Mouse (Mus musculus) bone marrow macrophage, adult 2 months (primary cell): ENCODE measurements around the gene Mettl2. TPM values are rescaled to one million over a fixed set of nuclear protein-coding genes. Genes with fewer than 3 reads are reported as not detected.

Experiments used
- H3K27ac ChIP-seq: 2 replicates; pipeline ENCODE4 v1.5.1; 2012; ENCODE audit warnings: low read depth, low read length; ENCODE audit not compliant: insufficient read depth
- H3K4me1 ChIP-seq: 2 replicates; pipeline ENCODE4 v1.6.1; 2012; ENCODE audit warnings: low read length; ENCODE audit not compliant: control insufficient read depth, insufficient read depth
- H3K4me3 ChIP-seq: 2 replicates; pipeline ENCODE4 v1.5.1; 2012; ENCODE audit warnings: mild to moderate bottlenecking, low read length, moderate library complexity; ENCODE audit not compliant: insufficient read depth
- CTCF ChIP-seq: IDR thresholded peaks from 2 replicates; pipeline ENCODE4 v1.5.1; 2012; ENCODE audit warnings: low read depth, mild to moderate bottlenecking, low read length, moderate library complexity
- POLR2A ChIP-seq: IDR thresholded peaks from 2 replicates; pipeline ENCODE4 v1.6.1; 2012; ENCODE audit warnings: mild to moderate bottlenecking, low read depth, low read length, borderline replicate concordance
- polyA plus RNA-seq: library from polyadenylated mRNA; stranded (reverse); fragments of >200 nt; gene quantifications from 2 replicates; pipeline ENCODE4 v1.2.4, GENCODE M21; 2012; ENCODE audit not compliant: missing spikeins, insufficient read depth, insufficient read length

Gene Mettl2
- polyA plus RNA-seq, 1 experiment = 13.6 TPM

GRCm38 (mm10) chr11:105144084-105144483 is 17.9 kb downstream of the Mettl2 start:
- TF ChIP-seq CTCF (no peak), POLR2A (no peak)
- Histone ChIP-seq H3K4me1 (peaks cover 8% of the 10 kb centered on the region), H3K4me3 (no peak overlapping the region), H3K27ac (no peak overlapping the region)

DNA sequence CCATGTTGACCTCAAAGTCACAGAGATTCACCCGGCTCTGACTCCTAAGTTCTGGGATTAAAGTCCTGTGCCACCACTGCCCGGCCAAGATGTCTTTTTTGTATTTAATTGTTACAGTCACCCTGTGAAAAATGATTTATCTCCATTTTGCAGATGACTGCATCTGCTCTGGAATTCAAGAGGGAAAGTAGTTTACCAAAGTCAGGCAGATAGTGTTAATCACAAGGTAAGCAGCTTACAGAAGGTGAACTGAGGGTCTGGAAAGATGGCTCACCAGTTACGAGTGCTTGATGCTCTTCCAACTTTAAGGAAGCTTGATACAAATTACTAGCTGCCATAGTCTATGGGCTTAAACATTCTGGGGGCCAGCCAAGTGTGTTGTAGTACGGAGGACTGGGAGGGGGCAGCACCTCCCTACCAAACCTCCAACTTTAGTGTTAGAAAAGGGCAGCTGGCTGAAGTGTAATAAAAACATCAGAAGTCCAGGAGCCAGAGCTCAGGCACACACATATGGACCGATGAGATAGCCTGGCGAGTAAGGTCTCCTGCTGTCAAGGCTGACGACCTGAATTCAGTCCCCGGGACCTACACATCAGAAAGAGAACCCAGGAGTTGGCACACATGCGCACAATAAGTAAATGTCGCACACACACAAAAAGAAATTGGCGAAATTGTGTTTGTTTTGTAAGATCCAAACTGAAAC is 18.4 kb downstream of the Mettl2 start:
- Histone ChIP-seq H3K27ac (no peak overlapping the region), H3K4me1 (peaks cover 8% of the 10 kb centered on the region), H3K4me3 (no peak overlapping the region)
- no peak for TF ChIP-seq POLR2A
- TF ChIP-seq CTCF = no peak

DNA sequence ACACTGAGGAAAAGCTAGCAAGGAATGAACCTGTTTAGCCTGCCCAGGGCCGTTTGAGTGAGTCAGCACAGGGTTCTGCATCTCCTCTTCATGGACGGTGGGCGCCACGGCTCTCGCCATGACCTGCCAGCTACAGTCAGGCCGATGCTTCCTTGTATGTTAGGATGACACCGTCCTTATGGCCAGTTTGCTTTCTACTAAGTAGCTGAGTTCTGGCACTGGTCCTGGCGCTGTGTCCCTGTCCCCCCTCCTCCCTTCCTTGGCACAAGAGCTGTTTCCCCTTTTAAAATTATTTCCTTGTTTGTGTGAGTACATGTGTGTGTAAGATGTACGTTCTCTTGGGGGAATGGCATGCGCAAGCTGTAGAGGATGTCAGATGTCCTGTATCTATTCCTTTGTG is 19.0 kb downstream of the Mettl2 start:
- TF ChIP-seq CTCF = no peak
- no peak for TF ChIP-seq POLR2A
- Histone ChIP-seq H3K4me1 (peaks cover 8% of the 10 kb centered on the region), H3K4me3 (no peak overlapping the region), H3K27ac (no peak overlapping the region)

GRCm38 (mm10) chr11:105146593-105146992 is 20.4 kb downstream of the Mettl2 start, which contains the start of gene Gm10842:
Gm10842 (plus strand) TSS chr11:105146893.
- peaks cover 10% of the 10 kb centered on the region for H3K4me1 ChIP-seq
- H3K4me3 ChIP-seq = no peak within 1 kb of the TSS
- no peak within 1 kb of the TSS for H3K27ac ChIP-seq
- TF ChIP-seq CTCF (no peak), POLR2A (no peak)

- Histone ChIP-seq H3K4me1 (peaks cover 10% of the 10 kb centered on the region), H3K4me3 (no peak overlapping the region), H3K27ac (no peak overlapping the region)
- no peak for TF ChIP-seq CTCF
- TF ChIP-seq POLR2A = no peak
Measured at GRCm38 (mm10) chr11:105149353-105149752, 23.1 kb downstream of the Mettl2 start.

DNA sequence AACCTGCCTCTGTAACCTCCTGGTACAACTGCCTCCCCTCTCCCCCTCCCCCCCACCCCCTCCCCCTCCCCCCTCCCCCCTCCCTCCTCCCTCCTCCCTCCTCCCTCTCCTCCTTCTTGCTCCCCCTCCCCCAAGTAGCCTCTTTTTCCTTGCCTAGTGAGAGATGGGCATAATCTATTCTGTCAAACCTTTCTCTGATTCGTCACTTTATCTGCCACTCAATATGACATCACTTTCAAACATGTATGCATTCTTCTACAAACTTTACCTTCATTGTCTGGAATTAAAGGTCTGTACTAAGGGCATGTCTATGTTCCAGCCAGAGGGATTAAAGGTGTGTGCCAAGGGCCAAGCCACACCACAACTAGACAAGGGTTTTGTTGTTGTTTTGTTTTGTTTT is 23.5 kb downstream of the Mettl2 start:
- H3K4me3 ChIP-seq = no peak overlapping the region
- no peak for TF ChIP-seq POLR2A
- no peak for TF ChIP-seq CTCF
- peaks cover 10% of the 10 kb centered on the region for H3K4me1 ChIP-seq
- no peak overlapping the region for H3K27ac ChIP-seq

DNA sequence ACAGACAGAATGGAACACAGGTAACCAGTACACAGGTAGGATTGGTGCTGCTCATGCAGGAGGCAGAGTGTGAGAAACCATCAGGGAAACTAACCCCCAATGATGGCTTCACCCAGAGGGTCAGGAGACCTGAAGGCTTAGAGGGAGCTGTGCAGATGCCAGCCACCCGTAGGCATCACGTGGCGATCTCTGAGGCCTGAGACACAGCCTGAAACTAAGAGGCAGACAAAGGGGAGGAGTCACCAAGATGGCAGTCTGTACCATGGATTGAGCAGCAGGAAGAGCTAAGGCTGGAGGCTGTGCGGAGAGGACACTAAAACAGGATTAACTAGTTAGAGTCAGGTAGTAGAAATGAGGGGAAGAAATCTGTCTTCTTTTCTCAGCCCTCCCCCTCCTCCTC is 24.5 kb downstream of the Mettl2 start:
- H3K27ac ChIP-seq = no peak overlapping the region

GRCm38 (mm10) chr11:105151226-105152016 is 25.2 kb downstream of the Mettl2 start:
- Histone ChIP-seq H3K4me3 (no peak overlapping the region), H3K27ac (no peak overlapping the region)
- TF ChIP-seq POLR2A (no peak), CTCF (no peak)

More for the DNA sequence above, 24.5 kb downstream of the Mettl2 start:
- TF ChIP-seq CTCF = no peak
- TF ChIP-seq POLR2A = no peak
- peaks cover 2% of the 10 kb centered on the region; the same call in 1 of the 2 replicates for H3K4me1 ChIP-seq
- no peak overlapping the region for H3K4me3 ChIP-seq

GRCm38 (mm10) chr11:105152017-105152300 is 25.7 kb downstream of the Mettl2 start:
- H3K4me3 ChIP-seq = no peak overlapping the region
- H3K4me1 ChIP-seq = peaks cover 2% of the 10 kb centered on the region; the same call in 1 of the 2 replicates
- H3K27ac ChIP-seq = no peak overlapping the region
- no peak for TF ChIP-seq CTCF
- no peak for TF ChIP-seq POLR2A

More at GRCm38 (mm10) chr11:105151226-105152016, 25.2 kb downstream of the Mettl2 start:
- H3K4me1 ChIP-seq = peaks cover 2% of the 10 kb centered on the region; the same call in 1 of the 2 replicates

DNA sequence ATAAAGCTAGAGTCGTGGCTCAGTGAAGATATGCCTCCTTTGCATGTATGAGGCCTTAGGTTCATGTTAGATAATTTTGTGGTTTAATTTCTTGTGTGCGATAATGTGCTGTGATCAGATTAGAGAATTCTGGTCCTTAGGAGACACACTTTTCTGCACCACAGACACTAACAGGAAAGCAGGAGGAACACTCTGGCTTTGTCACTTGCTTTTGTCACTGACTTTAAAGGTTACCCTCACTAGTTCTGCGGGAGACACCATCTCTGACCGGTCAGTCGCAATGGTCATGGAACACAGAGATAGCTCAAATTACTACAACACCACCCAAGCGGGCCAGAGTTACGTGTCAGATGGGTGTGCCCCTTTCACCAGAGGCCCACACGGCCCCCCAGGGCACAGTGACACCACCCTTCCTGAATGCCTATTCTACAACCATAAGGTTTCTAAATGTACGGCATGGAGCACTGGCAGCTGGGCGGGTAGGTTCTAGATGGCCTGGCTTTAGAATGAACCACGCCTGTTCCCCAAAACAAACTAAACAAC is 26.2 kb downstream of the Mettl2 start:
- H3K4me3 ChIP-seq = no peak overlapping the region
- TF ChIP-seq CTCF = no peak
- TF ChIP-seq POLR2A = no peak
- no peak overlapping the region for H3K27ac ChIP-seq
- peaks cover 2% of the 10 kb centered on the region; the same call in 1 of the 2 replicates for H3K4me1 ChIP-seq
